Mouse (Mus musculus): ENCODE results near the gene Tceanc2. TPM values are rescaled to one million over a fixed set of nuclear protein-coding genes. Genes with fewer than 3 reads are reported as not detected.

Tceanc2 gene
- total and polyA plus RNA-seq, 3 experiments = 15.1 to 65.8 (median 17.6) TPM

- H3K4me1 ChIP-seq (ENCODE audit: insufficient read depth, low read depth, low read length) = peaks cover 14% of the 10 kb centered on the region
- H3K9me3 ChIP-seq (replicated peaks) = no peaks in the 10 kb centered on the region
- DNase-seq (ENCODE audit: low spot score) = no peak
- H3K27me3 ChIP-seq (ENCODE audit: insufficient read depth, low read length) = no peaks in the 10 kb centered on the region
- TF ChIP-seq CTCF (IDR thresholded peaks at IDR 0.05; ENCODE audit: low read depth, low read length) = no peak
- no peak for TF ChIP-seq GATA2 (IDR thresholded peaks at IDR 0.05; ENCODE audit: borderline replicate concordance, low read depth, low read length)
- no peak for TF ChIP-seq GATA1 (IDR thresholded peaks at IDR 0.05; ENCODE audit: borderline replicate concordance, low read length)
- TF ChIP-seq POLR2AphosphoS5 (IDR thresholded peaks at IDR 0.05; ENCODE audit: insufficient replicate concordance, low read depth, low read length) = no peak
- TF ChIP-seq TAL1 (conservative IDR thresholded peaks at IDR 0.05; ENCODE audit: low read depth, low read length) = no peak
- H3K36me3 ChIP-seq (replicated peaks) = peaks cover 99% of the 10 kb centered on the region
- H3K4me3 ChIP-seq (ENCODE audit: low read depth, low read length) = no peak overlapping the region
- ATAC-seq (ENCODE audit: extremely low read depth, insufficient number of reproducible peaks, low FRiP score, poor library complexity, severe bottlenecking) = no peak
Observed at GRCm38 (mm10) chr4:107203001-107203400, 24.1 kb upstream of the Tceanc2 start.

- no peak for TF ChIP-seq TAL1 (conservative IDR thresholded peaks at IDR 0.05; ENCODE audit: low read depth, low read length)
- TF ChIP-seq CTCF (IDR thresholded peaks at IDR 0.05; ENCODE audit: low read depth, low read length) = no peak
- TF ChIP-seq GATA2 (IDR thresholded peaks at IDR 0.05; ENCODE audit: borderline replicate concordance, low read depth, low read length) = no peak
- no peak for TF ChIP-seq GATA1 (IDR thresholded peaks at IDR 0.05; ENCODE audit: borderline replicate concordance, low read length)
- no peak for TF ChIP-seq POLR2AphosphoS5 (IDR thresholded peaks at IDR 0.05; ENCODE audit: insufficient replicate concordance, low read depth, low read length)
- Histone ChIP-seq H3K36me3 (replicated peaks) (peaks cover 99% of the 10 kb centered on the region), H3K4me3 (ENCODE audit: low read depth, low read length) (no peak overlapping the region), H3K4me1 (ENCODE audit: insufficient read depth, low read depth, low read length) (peaks cover 14% of the 10 kb centered on the region), H3K27me3 (ENCODE audit: insufficient read depth, low read length) (no peaks in the 10 kb centered on the region), H3K9me3 (replicated peaks) (no peaks in the 10 kb centered on the region)
- DNase-seq (ENCODE audit: low spot score) = no peak
- ATAC-seq (ENCODE audit: extremely low read depth, insufficient number of reproducible peaks, low FRiP score, poor library complexity, severe bottlenecking) = no peak
Observed at GRCm38 (mm10) chr4:107201779-107202178, 22.9 kb upstream of the Tceanc2 start.

GRCm38 (mm10) chr4:107198072-107198471, 19.2 kb upstream of the Tceanc2 start:
- TF ChIP-seq POLR2AphosphoS5 (IDR thresholded peaks at IDR 0.05; ENCODE audit: insufficient replicate concordance, low read depth, low read length) (no peak), GATA2 (IDR thresholded peaks at IDR 0.05; ENCODE audit: borderline replicate concordance, low read depth, low read length) (no peak), CTCF (IDR thresholded peaks at IDR 0.05; ENCODE audit: low read depth, low read length) (no peak), GATA1 (IDR thresholded peaks at IDR 0.05; ENCODE audit: borderline replicate concordance, low read length) (no peak), TAL1 (conservative IDR thresholded peaks at IDR 0.05; ENCODE audit: low read depth, low read length) (no peak)

DNA sequence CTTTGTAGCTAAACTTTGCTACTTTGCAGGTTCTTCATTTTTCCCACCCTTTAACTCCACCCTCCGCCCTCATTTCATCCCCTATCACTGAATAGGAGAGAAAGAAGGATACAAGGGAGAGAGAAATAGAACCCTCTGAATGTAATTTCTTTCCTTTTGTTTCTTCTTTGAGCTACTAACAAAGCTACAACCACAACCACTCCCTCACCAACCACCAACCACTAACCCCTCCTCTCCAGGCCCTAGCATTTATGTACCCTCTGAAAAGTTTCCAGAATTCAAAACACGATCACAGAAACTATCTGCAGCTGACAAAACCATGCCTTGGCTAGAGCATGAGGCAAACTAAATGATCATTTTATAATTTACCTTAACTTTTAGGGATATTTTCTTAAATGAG, 17.5 kb upstream of the Tceanc2 start:
- ATAC-seq (ENCODE audit: extremely low read depth, insufficient number of reproducible peaks, low FRiP score, poor library complexity, severe bottlenecking) (no peak), DNase-seq (ENCODE audit: low spot score) (no peak)
- no peak overlapping the region for H3K4me3 ChIP-seq (ENCODE audit: low read depth, low read length)
- no peaks in the 10 kb centered on the region for H3K9me3 ChIP-seq (replicated peaks)
- H3K4me1 ChIP-seq (ENCODE audit: insufficient read depth, low read depth, low read length) = no peaks in the 10 kb centered on the region
- H3K36me3 ChIP-seq (replicated peaks) = peaks cover 91% of the 10 kb centered on the region
- TF ChIP-seq CTCF (IDR thresholded peaks at IDR 0.05; ENCODE audit: low read depth, low read length) (no peak), POLR2AphosphoS5 (IDR thresholded peaks at IDR 0.05; ENCODE audit: insufficient replicate concordance, low read depth, low read length) (no peak), TAL1 (conservative IDR thresholded peaks at IDR 0.05; ENCODE audit: low read depth, low read length) (no peak), GATA2 (IDR thresholded peaks at IDR 0.05; ENCODE audit: borderline replicate concordance, low read depth, low read length) (no peak)
- no peaks in the 10 kb centered on the region for H3K27me3 ChIP-seq (ENCODE audit: insufficient read depth, low read length)

More at GRCm38 (mm10) chr4:107198072-107198471, 19.2 kb upstream of the Tceanc2 start:
- Histone ChIP-seq H3K36me3 (replicated peaks) (peaks cover 93% of the 10 kb centered on the region), H3K4me3 (ENCODE audit: low read depth, low read length) (no peak overlapping the region), H3K27me3 (ENCODE audit: insufficient read depth, low read length) (no peaks in the 10 kb centered on the region), H3K9me3 (replicated peaks) (no peaks in the 10 kb centered on the region), H3K4me1 (ENCODE audit: insufficient read depth, low read depth, low read length) (peaks cover 12% of the 10 kb centered on the region)
- DNase-seq (ENCODE audit: low spot score) (no peak), ATAC-seq (ENCODE audit: extremely low read depth, insufficient number of reproducible peaks, low FRiP score, poor library complexity, severe bottlenecking) (no peak)

- Histone ChIP-seq H3K9me3 (replicated peaks) (no peaks in the 10 kb centered on the region), H3K27me3 (ENCODE audit: insufficient read depth, low read length) (no peaks in the 10 kb centered on the region), H3K4me3 (ENCODE audit: low read depth, low read length) (no peak overlapping the region), H3K36me3 (replicated peaks) (peaks cover 90% of the 10 kb centered on the region), H3K4me1 (ENCODE audit: insufficient read depth, low read depth, low read length) (no peaks in the 10 kb centered on the region)
- ATAC-seq (ENCODE audit: extremely low read depth, insufficient number of reproducible peaks, low FRiP score, poor library complexity, severe bottlenecking) (no peak), DNase-seq (ENCODE audit: low spot score) (no peak)
- TF ChIP-seq TAL1 (conservative IDR thresholded peaks at IDR 0.05; ENCODE audit: low read depth, low read length) (no peak), POLR2AphosphoS5 (IDR thresholded peaks at IDR 0.05; ENCODE audit: insufficient replicate concordance, low read depth, low read length) (no peak), CTCF (IDR thresholded peaks at IDR 0.05; ENCODE audit: low read depth, low read length) (no peak), GATA2 (IDR thresholded peaks at IDR 0.05; ENCODE audit: borderline replicate concordance, low read depth, low read length) (no peak), GATA1 (IDR thresholded peaks at IDR 0.05; ENCODE audit: borderline replicate concordance, low read length) (no peak)
Observed at GRCm38 (mm10) chr4:107193841-107194240, 14.9 kb upstream of the Tceanc2 start.

DNA sequence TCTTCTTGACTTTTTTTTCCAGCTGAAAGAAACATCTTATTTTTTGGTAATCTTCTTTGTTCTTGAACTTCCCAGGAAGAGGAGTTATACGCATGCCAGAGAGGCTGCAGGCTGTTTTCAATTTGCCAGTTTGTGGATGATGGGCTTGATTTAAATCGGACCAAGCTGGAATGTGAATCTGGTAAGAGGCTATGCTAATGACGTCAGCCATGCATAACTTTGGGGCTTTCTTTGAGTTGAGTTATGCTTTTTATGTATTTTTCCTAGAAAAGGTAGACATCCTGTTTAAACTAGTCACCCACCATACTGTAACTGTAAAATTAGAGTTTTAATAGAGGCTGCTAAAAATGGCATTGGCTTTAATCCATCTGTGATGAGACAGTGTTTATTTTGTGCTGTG, 6.8 kb upstream of the Tceanc2 start:
- TF ChIP-seq CTCF (IDR thresholded peaks at IDR 0.05; ENCODE audit: low read depth, low read length) = no peak
- no peak for TF ChIP-seq TAL1 (conservative IDR thresholded peaks at IDR 0.05; ENCODE audit: low read depth, low read length)
- TF ChIP-seq GATA2 (IDR thresholded peaks at IDR 0.05; ENCODE audit: borderline replicate concordance, low read depth, low read length) = no peak
- no peak for TF ChIP-seq GATA1 (IDR thresholded peaks at IDR 0.05; ENCODE audit: borderline replicate concordance, low read length)
- no peak for TF ChIP-seq POLR2AphosphoS5 (IDR thresholded peaks at IDR 0.05; ENCODE audit: insufficient replicate concordance, low read depth, low read length)
- H3K27me3 ChIP-seq (ENCODE audit: insufficient read depth, low read length) = no peaks in the 10 kb centered on the region
- H3K4me1 ChIP-seq (ENCODE audit: insufficient read depth, low read depth, low read length) = peaks cover 28% of the 10 kb centered on the region
- peaks cover 67% of the 10 kb centered on the region for H3K36me3 ChIP-seq (replicated peaks)
- ATAC-seq (ENCODE audit: extremely low read depth, insufficient number of reproducible peaks, low FRiP score, poor library complexity, severe bottlenecking) = no peak
- no peaks in the 10 kb centered on the region for H3K9me3 ChIP-seq (replicated peaks)
- DNase-seq (ENCODE audit: low spot score) = no peak
- H3K4me3 ChIP-seq (ENCODE audit: low read depth, low read length) = no peak overlapping the region

Data from G1E (cell line).